Mouse (Mus musculus): Measurements from ENCODE around the gene Rhbdd3.

DNA sequence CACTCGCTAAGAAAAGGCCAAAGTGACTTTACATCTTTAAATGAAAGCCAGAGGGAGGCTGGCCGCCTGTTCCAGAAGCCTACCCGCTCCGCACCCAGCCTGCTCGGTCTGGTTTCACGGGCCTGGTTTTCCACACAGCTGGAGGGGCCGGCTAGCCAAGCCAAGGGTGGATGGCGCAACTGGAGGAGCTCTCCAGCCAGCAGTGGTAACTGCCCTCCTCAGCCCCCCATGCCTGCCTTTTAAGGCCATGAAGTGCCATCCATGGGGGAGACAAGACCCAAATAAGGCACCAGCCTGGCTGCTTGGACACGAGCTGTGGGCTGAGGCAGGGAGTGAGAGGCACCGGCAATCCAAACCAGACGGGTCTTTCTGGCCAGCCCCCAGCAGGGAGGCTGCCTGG lies 37.2 kb downstream of the Rhbdd3 start:
- TF ChIP-seq CTCF (IDR thresholded peaks at IDR 0.05; ENCODE audit: borderline replicate concordance, extremely low read depth, insufficient read depth, insufficient read length) (no peak), POLR2A (IDR thresholded peaks at IDR 0.05; ENCODE audit: borderline replicate concordance, extremely low read depth, insufficient read depth, insufficient read length, poor library complexity, severe bottlenecking) (no peak)

Measured in brain, embryonic 14.5 days (tissue).